Mouse (Mus musculus) hematopoietic stem cell, adult 5-6 weeks (primary cell): ENCODE data around the gene Mb. TPM values are rescaled to one million over a fixed set of nuclear protein-coding genes. Genes with fewer than 3 reads are reported as not detected.

Source experiments
- ATAC-seq, 2 experiments: fragments of 125-278 bp in 1 of 2; replicated peaks in 1 of 2; 2 replicates each; pipeline ENCODE4 v1.8.0; 2016 to 2017; ENCODE audit warnings: inconsistent platforms in 2 of 2, mild to moderate bottlenecking in 2 of 2, moderate number of reproducible peaks in 2 of 2, low read depth in 1 of 2, moderate TSS enrichment in 1 of 2; ENCODE audit not compliant: low FRiP score in 2 of 2, poor library complexity in 2 of 2, severe bottlenecking in 2 of 2, insufficient read depth in 1 of 2, low TSS enrichment in 1 of 2
- total RNA-seq: library from RNA; stranded (forward); fragments of 172-1452, 232-1000 nt; gene quantifications from 2 replicates; pipeline ENCODE4 v1.2.3, GENCODE M21; 2017

Gene Mb
- total RNA-seq, result not detected in 2 replicates

- ATAC-seq, result no peak
These were observed at the start of gene Mb for GRCm38 (mm10) chr15:77050570-77050969. TSS of gene Mb (minus strand) at chr15:77050670.

GRCm38 (mm10) chr15:77099756-77100155 is 49.3 kb upstream of the Mb start:
- ATAC-seq, result no peak

- ATAC-seq, result no peak
These were observed 46.9 kb upstream of the Mb start for GRCm38 (mm10) chr15:77097358-77097757.

- no peak for ATAC-seq
These were observed 44.7 kb upstream of the Mb start for GRCm38 (mm10) chr15:77095216-77095615.

- no peak for ATAC-seq
These were observed 44.0 kb upstream of the Mb start for GRCm38 (mm10) chr15:77094431-77094830.

GRCm38 (mm10) chr15:77091394-77091793 is 40.9 kb upstream of the Mb start:
- no peak for ATAC-seq

- no peak for ATAC-seq
These were observed 40.1 kb upstream of the Mb start for GRCm38 (mm10) chr15:77090531-77090930.

- no peak for ATAC-seq
These were observed 38.8 kb upstream of the Mb start for GRCm38 (mm10) chr15:77089249-77089648.

GRCm38 (mm10) chr15:77086488-77086887 is 36.0 kb upstream of the Mb start:
- no peak for ATAC-seq

- no peak for ATAC-seq
These were observed 35.3 kb upstream of the Mb start for GRCm38 (mm10) chr15:77085818-77086217.

GRCm38 (mm10) chr15:77081454-77081853 is 31.0 kb upstream of the Mb start:
- ATAC-seq, result no peak

GRCm38 (mm10) chr15:77080684-77081254 is 30.3 kb upstream of the Mb start:
- ATAC-seq, result no peak

GRCm38 (mm10) chr15:77079890-77080361 is 29.5 kb upstream of the Mb start:
- ATAC-seq, result no peak

- ATAC-seq, result no peak
These were observed 28.9 kb upstream of the Mb start for GRCm38 (mm10) chr15:77079256-77079822.

GRCm38 (mm10) chr15:77078786-77079185 is 28.3 kb upstream of the Mb start:
- no peak for ATAC-seq

GRCm38 (mm10) chr15:77077906-77078305 is 27.4 kb upstream of the Mb start:
- no peak for ATAC-seq

- ATAC-seq, result no peak
These were observed 26.1 kb upstream of the Mb start for GRCm38 (mm10) chr15:77076523-77076922.

- no peak for ATAC-seq
These were observed 22.2 kb upstream of the Mb start for GRCm38 (mm10) chr15:77072556-77073163.

- peak; percentile 84 to 91 for ATAC-seq
These were observed 21.0 kb upstream of the Mb start for GRCm38 (mm10) chr15:77071501-77071900.
